Mouse (Mus musculus) urinary bladder, adult 2 months (tissue): Measurements from ENCODE around the gene Gsg1l. TPM values are rescaled to one million over a fixed set of nuclear protein-coding genes. Genes with fewer than 3 reads are reported as not detected.

Experiments
- DNase-seq: peaks from one replicate; pipeline ENCODE4 v3.0.0; 2022; ENCODE audit warnings: low spot score
- polyA plus RNA-seq: library from polyadenylated mRNA; depleted of rRNA; stranded (reverse); fragments of >200 nt; gene quantifications from 2 replicates; pipeline ENCODE4 v1.2.3, GENCODE M21; 2012

The Gsg1l gene
- polyA plus RNA-seq, 1 experiment, result 0.63 TPM

DNA sequence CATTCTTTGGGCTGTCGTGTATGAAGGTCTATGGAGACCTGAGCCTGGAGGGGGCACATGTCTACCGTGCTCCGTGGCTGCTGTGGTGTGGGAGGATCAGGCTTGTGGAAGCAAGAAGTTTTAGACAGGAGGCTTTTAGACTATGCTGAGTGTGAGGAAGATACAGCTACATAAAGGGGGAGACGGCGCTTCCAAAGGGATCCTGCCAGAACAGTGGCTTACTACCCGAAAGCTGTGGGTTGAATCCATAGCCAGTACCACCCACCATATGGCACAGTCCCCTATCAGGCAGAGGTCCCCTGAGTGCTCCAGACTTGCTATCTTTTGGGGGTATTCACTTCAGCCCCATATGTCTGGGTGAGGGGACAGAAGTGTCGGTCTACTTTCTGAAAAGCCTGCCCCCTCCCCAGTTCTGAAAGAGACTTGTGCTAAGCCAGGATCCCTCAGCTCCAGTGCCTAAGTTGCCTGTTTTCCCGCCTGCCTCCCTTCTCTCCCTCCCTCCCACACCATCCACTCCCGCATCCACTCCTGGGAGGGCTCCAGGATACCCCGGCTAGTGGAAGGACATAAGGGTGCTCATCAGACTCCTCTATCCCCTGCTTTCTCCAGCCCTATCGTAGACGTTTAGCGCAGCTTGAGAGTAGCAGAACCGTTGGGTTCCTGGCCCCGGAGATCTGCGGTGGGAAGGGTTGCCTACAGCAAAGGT, 1.1 kb downstream of the Gsg1l start:
- DNase-seq, result no peak

DNA sequence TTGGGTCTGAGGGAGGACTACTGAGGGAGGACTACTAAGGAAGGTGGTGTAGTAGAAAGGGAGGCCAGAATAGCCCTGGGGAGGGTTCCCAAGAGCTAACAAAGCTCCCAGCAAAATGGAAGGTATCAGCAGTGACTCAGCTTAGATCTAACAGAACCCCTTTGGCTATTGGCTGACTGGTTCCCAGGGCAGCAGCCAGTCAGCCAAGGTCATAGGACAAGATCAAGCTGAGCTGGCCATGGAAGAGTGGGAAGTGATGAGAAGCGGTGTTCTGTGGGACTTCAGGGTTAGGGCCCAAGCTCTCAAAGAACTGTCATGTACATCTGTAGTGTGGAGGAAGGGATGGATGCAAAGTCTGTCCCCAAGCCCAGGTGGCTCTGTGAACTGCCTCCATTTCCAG, 5.3 kb downstream of the Gsg1l start:
- no peak for DNase-seq

DNA sequence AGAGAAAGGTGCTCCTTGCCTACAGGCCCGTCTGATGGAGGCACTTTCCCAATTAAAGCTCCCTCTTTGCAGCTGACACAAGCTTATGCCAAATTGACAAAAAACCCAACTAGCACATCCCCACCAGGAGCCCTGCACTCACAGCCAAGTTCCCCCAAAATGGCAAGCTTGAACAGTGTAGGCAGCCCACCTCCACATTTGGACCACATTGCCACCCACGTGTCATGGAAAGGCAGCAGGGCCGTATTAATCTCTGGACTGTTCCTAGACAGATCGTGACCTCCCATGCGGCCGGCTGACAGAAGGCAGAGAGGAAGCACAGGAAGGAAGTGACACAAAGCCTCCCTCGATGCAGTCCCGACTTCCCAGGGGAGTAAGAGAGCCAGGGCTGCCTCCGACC, 7.2 kb downstream of the Gsg1l start:
- no peak for DNase-seq

DNA sequence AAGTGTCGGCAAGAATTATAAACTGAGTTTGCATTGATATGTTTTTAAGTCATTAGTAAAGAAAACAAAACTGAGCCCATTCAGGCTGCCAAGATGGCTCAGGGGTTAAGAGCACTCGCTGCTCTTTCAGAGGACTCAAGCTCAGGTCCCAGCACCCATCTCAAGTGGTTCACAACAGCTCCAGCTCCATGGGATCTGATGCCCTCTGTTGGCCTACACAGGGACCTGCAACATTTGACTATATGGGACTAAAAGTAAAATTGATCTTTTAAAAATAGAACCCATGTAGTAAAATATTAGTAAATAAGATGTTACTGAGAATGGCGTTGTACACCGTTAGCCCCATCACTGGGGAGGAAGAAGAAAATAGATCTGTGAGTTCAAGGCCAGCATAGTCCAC, 11.9 kb downstream of the Gsg1l start:
- no peak for DNase-seq

DNA sequence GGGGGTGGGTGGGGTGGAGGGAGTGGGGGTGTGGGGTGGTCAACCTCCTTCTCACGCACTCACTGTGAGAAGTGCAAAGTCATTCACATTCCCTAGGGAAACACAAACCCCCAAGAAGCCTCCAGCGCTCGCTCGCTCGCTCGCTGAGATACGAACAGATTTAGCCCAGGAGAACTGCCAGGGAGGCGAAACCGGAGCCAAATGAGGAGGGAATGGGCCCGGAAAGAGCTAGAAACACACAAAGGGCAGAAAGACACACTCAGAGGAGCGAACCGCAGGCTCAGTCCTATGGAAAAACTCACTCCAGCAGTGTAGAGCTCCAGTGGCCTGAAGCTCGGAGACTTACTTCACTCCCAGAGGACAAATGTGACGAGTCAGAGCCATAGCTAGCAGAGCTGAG, 15.4 kb downstream of the Gsg1l start:
- DNase-seq, result no peak

DNA sequence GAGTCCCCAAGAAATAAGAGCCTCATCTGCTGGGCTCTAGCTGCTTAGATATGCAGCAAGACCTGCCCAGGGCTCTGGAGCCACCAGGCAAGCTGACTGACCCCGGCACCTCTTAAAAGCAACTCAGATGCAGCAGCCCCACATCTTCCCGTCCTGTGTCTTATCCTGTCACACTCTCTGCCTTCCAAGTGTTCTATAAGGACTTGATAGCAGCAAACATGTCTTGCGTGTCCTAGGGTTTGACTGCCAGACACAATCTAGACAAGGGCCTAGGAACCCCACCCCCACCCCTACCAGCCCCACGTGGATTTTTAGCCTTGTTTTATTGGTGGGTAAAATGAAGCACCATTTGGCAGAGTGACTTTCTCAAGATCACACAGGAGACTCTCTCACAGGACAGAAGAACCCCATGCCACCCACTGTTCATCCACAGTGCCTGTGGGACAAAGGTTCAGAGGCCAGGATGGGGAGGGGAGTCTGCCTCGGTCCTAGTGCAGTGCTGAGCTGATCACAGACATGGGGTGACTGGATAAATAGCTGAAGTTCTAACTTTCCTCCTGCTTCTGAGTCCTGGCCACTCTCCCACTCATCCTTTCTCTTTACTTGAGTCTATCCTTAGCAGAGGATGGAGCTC, 16.9 kb downstream of the Gsg1l start:
- DNase-seq, result no peak

DNA sequence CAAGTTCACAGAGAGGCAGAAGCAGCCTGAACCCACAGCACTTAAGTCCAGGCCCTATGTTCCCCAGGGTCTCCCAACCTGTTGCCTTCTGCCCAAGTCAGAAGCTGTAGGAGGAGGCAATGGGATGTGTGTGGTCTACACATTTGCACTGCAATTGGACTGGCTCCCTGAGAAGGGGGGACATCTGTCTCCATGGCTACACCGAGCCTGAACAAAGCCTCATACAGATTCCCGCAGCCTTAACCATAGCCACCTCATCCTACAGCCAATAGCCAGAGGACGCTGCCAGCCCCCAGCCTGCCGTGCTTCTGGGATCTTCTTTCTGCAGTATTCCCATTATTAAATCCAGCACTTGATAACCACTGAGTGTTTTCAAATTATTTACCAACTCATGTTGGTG, 20.0 kb downstream of the Gsg1l start:
- no peak for DNase-seq

DNA sequence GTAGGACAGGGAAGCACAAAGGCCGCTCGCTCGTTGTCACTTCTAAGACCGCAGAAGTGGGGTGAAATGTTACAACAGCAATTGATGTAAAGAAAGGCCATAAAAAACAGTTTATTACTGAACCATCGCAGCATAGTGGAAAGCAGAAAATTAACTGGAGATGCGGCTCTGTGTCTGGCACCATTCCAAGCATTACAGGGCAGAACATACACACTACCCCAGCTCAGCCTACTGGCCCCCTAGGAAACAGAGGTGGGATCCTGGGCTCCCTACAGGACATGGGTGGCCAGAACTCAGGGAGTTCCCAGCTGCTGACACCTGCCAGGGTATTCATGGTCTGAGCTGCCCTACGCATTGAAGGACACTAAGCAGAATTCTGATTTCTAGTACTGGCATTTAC, 23.3 kb downstream of the Gsg1l start:
- no peak for DNase-seq

DNA sequence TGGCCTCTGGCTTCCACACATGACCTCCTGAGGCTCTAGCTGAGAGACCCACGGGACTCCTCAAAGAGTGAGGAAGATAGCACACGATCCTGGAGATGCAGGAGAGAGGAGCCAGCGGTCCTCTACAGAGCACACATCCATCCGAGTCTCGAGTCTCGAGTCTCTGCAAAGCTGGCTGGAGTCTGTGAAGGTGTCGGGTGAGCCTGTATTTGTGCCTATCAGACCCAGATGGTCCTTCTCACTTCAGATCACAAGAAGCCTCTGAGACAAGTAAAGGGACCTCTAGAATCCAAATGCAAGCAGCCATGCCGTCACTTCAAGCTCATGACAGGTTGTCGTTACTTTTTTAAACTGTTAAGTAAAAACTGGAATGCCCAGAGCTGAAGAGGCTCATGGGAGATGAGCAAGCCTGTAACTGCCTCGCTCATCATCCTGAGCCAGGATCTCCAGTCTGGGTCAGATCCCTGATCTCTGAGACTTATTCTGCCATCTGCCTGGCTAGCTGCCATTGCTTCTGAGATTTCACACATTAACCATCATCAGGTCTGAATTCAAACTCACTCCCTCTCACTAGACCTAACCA, 24.8 kb downstream of the Gsg1l start:
- DNase-seq, result no peak

DNA sequence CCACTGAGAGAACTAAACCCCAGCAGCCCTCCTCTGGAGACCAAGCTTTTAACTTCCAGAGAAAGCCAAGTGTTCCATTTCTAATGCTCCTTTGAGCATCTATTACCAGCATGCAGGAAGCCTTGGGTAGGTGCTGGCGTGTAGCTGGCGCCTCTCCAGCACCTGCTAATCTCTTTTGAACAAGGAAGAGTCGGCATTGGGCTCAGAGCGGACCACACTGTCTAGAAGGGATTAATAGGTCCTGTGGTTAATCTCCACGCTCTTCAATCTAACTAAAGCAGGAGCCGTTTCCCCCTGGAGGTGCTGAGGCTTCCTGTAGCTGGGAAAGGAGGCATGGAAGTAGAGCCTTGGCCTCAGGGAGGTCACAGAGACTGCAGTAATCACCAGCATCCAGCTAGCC, 27.6 kb downstream of the Gsg1l start:
- DNase-seq, result no peak

DNA sequence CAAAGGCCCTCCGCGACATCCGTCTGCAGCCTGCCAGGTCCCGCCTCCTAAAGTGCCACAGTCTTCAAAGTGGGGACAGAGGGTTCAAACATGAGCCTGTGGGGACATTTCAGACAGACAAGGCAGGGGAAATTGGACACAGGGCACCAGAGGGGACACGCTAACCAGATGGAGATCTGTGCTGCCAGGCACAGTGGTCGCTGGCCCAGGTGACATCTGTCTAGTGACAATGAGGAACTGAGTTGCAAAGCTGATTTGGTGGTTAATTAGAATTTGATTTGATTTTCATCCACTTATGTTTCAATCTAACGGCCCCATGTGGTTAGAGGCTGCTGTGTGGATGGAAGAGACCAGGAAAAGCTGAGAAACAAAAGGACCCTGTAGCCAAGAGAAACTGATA, 28.6 kb downstream of the Gsg1l start:
- no peak for DNase-seq

DNA sequence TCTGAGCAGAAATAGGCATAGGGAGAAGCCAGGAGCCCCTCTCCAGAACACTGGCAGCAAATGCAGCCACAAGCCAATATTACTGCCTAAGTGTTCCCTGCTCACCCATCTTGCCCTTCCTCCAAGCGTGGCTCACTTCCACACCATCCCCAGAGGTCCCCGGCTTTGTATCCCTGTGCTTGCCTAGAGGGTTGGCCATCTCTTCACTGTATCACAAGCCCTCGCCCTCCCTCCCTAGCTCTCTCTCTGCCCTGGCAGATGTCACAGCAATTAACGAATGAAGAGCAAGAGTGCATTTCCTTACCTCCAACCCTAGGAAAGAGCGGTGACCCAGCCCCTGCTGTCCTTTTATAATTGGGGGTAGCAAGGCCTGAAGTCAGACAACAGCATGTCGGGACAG, 30.3 kb downstream of the Gsg1l start:
- DNase-seq, result no peak

DNA sequence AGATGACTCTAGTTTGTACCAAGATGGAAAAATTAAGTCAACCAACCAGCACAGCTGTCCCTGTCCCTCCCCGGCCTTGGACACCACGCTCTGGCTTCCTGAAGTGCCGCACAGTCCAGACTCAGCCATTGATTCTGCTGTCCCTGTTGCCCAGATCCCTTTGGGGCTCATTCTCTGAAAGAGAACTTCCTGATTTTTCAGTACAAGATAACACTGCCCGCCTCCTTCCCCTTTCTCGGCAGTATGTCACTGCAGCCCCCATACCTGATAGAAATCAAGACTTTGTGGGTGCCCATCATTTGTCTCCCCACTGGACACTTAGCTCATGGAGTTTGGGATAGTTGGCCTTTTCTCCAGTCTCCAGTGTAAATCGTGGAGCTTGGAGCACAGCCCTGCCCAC, 37.1 kb downstream of the Gsg1l start:
- no peak for DNase-seq

DNA sequence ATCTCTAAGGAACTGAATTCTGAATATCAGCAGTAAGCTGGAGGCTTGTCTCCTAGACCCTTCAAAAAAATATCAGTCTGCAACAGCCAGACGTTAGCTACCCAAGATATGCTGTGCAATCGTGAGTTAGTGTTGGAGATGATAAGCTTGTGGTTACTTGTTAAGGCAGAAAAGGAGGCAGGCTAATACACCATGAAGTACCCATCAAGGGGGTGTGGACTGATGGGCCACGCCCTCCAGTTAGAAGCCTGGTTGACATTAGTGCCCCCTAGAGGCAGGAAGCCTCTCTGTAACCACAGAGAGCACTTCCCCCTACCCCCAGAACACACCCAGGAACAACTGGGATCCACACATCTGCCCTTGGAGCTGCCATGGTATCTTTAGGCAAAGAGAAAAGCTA, 39.9 kb downstream of the Gsg1l start:
- no peak for DNase-seq

DNA sequence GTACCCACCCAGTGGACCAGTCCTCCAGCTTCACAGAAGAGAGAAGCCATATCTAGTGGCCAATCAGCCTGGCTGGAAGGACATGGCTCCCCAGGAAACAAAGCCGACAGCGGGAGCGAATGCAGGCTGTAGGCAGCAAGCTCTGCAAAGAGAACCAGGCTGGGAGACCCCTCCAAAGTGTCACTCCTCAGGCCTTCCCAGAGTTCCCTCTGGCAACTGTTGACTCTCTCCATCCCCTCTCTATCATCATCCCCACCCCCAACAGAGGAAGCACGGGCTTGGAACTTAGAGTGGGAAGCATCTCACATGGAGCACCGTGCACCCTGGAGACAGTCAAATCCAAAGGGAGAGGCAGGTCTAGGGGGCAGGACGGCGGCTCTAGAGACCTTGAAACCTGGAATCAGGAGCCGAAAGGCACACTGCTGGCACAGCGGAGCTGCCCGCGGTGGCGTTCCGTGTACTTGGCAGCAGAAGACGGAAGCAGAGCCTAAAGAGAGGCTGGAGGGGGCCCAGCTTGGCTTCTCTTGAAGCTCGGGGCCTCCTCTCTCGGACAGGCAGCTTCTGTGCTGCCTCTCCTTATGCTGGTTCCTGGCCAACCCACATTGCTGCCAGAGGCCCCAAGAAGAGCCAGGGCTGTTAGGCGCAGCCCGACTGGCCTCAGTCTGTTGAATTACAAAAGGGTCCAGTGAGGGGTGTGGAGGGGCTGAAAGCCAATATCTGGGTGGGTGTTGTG, 41.3 kb downstream of the Gsg1l start:
- no peak for DNase-seq

DNA sequence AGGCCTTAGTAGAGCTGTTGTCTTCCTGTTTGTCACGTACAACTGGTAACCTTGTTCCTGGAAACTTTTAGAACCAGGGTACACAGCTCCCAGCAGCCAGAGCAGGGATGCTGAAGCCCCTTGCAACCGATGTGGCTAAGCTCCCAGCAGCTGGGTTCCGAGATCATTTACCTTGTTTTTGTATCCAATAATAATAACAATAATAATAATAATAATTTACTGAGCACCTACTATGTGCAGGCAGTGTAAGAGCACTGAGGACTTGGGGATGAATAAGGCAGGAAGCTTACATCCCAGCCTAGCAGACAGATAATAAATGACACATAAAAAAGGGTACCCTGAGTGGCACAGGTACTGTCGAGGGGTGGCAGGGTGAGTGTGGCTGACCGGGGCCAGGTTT, 42.4 kb downstream of the Gsg1l start:
- no peak for DNase-seq

DNA sequence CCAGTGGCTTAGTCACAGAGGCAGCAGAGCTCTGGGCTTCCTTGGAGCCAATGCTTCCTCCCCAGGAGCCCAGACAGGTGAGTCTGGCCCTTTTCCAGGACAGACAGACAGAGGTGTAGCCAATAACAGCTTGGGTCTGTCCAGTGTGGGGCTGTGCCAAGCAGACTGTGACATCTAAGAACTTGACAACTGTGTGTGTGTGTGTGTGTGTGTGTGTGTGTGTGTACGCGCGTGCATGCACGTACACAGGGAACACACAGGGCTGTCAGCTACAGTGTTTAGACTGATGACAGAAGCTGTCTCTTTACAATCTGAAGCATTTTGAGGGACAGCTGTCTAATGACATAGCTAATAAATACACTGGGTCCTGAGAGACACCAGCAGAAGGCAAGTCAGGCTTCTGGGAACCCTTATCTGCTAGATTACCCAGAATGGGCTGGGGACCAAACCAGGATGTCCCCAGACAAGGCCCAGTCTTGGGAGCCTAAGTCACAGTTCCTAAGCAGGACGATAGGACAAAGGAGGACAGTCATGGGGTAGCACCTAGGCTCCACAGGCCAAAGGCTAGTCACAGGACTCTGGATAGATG, 42.9 kb downstream of the Gsg1l start:
- DNase-seq, result no peak

DNA sequence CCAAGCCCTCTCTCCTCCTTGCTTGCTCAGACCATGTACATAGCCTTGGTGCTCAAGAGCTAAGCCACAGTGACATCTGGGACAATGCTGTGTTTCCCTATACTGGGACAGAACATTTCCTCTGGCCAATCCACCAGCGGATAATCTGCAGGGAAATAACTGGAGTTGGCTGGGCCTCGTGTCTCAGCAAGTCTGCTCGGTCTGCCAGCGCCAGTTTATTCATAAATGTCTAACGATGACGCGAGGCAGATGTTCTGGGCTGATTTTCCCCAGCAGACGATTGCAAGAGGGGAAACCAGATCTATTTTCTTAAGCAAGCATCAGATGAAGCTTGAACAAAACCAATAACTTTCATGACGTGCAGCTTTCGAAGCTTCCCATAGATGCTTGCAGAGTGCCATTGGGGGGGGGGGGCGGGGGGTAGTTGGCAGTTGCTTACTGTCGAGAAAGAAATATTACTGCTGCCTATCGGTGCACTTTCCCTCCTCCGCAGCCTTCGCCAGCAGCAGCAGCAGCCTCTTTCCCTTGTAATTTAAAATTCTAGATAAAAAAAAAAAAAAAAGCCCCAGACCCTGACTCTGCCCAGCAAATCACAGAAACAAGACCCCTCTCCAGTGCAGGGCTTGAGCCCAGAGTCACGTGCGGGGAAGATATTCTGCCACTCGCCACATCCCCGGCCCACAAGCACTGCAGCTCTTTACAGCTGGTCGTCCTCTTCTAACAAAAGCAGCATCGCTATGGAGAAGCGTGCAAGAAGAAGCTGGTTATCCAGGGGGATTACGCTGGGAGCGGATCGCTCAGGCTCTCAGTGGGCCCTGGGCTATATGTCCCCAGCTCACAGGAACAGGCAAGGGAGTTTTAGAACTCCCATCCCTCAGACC, 43.6 kb downstream of the Gsg1l start:
- no peak for DNase-seq

DNA sequence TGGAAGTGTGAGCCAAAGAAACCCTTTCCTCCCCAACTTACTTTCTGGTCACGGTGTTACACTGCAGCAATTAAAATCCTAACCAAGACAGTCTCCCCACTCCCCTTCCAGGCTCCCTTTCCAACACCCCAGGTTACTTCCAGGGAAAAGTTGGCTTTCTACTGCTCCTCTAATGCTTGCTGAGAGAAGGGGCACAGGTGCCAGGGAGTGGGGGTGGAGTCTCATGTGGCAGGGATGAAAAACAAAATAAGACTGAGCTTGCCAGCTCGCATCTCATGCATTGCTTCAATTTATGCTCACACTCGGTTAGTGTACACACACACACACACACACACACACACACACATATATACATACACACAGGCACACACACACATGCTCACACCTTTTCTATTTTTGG, 46.9 kb downstream of the Gsg1l start:
- no peak for DNase-seq

DNA sequence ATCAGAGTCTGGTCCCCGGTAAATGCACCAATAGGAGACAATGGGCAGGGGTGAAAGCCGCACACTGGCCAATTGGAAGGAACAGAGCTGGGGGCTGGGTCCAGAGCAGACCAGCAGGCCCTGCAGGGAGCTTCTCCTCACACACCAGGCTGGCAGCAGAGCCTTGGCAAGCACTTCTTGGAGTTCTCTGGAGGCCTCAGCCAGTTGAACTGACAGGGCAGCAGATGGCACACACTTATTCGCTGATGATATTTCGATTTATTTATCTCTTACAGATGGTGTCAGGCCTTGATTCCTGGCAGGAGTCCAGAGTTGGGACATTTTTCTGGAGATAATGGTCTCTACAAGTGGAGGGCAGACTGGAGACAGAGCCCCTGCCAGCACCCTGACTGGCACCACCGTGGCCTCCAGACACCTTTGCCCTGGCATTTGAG, 49.4 kb downstream of the Gsg1l start:
- no peak for DNase-seq

DNA sequence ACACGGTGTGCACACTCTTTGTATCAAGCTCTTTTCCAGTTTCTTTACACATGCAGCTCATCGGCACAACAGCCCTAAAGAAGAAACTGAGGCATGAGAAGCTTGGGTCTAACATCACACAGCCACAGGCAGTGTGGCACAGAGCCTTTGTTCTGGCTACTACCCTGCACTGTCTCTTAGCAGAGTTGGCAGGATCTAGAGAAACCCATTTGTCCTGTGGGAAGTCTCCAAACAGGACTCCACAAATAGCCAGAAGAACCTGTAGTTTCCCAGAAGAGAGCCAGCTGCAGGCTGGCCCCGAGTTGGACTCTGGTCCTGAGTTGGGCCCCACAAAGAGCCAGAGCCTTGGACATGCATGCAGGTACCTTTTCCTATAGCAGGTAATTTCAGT, 49.9 kb downstream of the Gsg1l start:
- no peak for DNase-seq
